Mouse (Mus musculus) forelimb bud, embryonic 11.5 days (tissue): ENCODE results near the gene Fanci.
A peak's percentile ranks its signal among the peaks of the same experiment; 100 is the strongest.

ENCODE experiments used
- DNase-seq: peaks from one replicate; pipeline ENCODE4 v3.0.0-alpha.2; 2012; ENCODE audit warnings: low read depth, low spot score

The Fanci gene

DNA sequence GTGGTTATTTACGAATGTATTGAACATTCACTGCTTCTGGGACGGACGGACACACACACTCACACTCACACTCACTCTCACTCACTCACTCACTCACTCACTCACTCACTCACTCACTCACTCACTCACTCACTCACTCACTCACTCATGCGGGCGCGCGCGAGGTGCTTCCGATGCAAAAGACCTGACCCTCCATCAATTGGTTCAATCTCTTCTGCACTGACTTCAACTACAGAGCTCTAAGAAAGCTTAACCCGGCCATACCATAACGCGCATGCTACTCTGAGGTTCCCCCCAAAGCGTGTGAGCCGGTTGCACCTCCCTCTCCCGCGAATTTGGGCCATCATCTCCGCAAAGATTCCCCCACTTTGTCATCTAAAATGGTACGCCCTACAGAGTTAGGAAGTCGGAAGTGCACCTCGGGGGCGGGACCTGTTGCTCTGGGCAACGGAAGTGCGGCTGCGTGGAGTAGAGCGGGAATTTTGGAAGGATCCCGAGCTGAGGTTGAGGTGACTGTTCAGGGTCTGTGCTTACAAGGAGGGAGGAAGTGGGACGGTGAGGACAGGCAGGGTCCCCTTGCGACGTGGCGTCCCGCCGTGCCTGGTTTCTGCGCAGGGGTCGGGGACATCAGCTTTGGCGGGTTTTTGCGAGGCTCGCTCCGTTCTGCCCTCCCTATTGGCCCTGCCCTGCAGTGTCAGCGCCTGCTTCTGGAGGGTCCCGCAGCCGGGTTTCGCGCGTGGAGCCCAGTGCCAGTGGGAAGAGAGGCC, at the start of gene Fanci:
Gene Fanci, plus strand, starts transcription at position 47 of the 767 bp plus-strand sequence.
- DNase-seq: peak; percentile 96

DNA sequence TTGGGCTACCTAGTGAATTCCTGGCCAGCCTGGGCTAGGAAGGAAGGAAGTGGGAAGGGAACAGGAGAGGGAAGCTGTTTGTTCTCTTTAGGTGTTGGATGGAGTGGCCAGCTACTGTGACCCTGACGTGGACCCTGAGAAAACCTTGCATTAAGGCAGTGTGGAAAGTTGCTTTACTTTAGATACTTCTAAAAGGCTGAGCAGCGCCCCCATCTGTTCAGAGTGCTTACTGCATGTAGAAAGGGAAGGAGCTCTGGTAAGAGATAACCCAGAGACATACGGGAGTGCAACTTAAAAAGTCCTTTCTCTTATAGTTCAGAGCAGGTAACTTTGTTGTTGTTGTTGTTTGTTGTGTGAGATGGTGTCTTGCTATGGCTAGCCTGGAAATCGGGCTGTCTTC, 45.8 kb upstream of the Fanci start:
- DNase-seq: peak; percentile 34

DNA sequence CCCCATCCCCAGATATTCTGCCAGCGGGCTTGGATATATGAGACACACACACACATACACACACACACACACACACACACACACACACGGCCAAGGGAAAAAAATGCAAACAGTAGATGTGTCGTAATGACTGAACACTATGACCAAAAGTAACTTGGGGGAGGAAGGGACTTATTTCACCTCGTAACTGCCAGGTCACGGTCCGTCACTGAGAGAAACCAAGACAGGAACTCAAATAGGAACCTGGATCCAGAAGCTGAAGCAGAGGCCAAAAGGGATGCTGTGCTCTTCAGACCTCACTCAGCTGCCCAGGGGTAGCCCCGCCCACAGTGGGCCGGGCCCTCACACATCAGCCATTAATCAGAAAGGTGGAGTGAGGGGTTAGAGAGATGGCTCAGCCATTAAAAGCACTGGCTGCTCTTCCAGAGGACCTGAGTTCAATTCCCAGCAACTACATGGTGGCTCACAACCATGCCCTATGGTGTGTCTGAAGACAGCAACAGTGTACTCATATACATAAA, 45.1 kb upstream of the Fanci start:
- DNase-seq: no peak

DNA sequence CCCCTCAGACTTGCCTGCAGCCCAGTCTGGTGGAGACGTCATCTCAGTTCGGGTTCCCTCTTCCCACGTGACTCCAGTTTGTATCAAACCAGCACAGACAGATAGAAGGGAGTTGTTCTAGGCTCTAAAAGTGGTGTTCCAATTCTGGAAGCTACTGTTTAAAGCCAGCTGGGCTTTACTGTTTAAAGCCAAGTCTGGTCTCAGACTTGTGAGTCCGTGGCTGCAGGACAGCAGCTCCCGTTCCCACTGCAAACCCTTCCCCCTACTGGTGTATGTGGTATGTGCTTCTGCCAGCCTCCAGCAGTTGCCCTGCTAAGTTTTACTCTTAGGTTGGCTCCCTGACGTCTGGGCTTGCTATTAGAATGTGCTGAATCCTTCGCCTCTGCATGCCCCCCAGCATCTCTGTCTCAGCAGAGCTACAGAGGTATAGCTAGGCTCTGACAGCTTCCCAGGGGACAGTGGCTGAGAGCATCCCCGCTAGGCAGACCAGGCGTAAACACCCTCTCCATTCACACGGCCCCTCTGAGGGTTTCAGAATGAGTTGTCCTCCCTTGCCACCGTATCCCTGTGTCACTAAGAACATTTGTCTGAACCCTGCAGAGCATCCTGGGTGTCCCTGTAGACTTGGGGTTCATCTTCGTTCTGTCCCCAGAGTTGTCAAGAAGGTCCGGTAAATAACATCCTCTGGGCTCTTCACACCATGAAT, 44.5 kb upstream of the Fanci start:
- DNase-seq: no peak

DNA sequence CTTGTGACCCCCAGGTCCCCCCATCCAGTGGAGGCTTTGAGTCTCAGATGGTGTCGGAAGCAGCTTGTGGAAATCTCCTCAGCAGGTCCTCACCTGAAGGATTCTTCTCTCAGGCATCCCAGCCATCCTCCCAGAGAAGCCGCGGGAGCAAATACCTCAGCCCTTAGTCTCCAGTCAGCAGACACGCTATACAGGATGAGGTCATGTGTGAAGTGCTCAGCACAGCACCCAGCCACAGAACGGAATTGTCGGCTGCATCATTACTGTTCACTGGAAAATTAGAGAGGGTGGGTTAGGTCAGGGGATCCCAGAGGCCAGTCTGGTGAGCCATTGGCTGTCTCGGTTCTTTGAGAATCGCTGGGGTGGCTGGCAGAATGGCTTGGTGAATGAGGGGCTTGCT, 42.9 kb upstream of the Fanci start:
- DNase-seq: no peak

DNA sequence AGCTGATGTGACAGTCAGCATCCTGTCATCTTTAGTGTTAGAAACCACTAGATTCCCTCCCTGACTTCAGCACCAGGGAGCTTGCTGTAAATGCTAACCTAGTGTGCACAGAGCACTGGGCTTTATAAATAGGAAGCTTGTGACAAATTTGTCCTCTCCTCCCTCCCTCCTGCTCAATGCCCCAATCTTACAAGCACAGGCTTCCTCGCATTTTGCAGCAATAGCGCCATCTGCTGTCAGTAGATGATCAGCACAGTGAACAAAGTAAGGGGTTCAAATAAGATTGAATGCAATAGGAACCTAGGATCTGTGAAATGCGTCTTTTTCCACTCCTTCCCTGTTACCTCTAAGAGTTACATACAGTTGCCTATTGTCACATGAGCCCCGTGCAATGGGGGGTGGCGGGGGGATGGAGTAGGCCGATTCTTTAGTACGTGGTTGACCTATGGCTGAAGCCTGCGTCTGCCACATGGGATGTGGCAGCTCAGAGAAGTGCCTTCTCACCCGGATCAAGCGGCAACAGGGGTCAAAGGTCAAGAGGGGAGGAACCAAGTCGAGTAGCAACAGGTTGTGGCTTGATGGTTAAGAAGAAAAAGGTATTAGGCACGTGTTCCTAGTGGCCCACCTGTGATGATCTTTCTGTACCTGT, 41.9 kb upstream of the Fanci start:
- peak; percentile 85 for DNase-seq

DNA sequence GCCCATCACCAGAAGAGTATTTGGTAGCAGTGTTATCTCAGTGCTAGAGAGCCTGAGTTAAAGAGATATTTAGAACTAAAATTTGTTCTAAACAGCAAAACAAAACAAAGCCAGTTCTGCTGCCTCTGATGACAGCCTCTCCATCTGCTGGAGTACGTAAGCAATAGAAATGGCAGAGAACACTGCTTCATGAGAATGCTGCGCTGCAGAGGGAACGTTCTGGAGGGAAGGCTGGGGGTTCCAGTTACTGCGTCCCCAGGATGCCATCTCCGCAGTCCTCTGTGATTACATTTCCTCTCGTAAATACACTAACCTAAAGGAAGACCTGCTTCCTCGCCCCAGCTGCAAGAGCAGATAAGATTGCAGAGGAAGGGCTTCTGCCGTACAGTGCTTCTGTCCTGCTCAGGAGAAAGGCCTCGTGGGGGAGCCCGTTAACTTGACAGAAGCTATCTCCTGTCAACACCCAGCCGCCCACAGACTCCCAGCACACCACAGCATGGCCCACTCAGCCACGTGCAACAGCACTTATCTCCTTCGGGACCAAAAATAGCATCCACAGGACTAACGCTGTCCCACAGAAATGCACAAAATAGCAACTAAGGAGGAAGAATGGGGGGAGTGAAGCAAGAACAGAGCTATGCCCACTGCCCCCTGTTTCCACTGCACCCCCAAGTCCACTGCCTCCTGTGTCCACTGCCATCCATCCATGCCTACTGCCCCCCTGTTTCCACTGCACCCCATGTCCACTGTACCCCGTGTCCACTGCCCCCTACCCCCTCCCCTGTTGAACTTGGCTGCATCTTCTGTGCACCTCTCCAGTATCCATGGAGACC, 33.2 kb upstream of the Fanci start:
- no peak for DNase-seq

DNA sequence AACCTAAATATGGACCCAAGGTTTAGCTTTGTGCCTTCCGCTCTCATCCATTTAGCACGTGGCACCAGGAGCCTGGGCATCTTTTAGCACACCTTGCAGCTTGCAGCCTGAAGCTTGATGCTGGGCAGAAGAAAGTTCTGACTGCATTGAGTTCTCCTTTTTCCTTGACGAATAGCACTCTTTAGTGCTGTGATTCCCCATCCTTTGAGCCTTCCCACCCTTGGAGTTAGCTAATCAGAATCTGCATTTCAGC, 32.6 kb upstream of the Fanci start:
- DNase-seq: no peak

DNA sequence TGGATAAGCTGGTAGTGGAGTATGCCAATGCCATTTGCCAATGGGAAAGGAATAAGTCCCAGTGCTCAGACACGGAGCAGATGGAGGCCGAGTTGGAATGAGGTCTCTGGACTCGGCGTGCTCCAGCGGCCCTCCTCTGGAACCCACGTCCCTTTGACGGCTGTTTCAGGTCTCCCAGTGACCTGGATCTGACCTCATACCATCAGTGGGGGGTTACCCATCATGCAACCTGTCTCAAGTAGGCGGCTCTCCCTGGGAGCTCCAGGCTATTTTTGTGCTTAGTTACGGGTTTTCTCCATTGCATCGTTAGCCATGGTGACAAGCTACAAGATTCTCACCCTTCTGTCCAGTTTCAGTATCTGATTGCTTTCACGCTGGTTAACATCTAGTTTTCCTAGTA, 31.7 kb upstream of the Fanci start:
- no peak for DNase-seq

DNA sequence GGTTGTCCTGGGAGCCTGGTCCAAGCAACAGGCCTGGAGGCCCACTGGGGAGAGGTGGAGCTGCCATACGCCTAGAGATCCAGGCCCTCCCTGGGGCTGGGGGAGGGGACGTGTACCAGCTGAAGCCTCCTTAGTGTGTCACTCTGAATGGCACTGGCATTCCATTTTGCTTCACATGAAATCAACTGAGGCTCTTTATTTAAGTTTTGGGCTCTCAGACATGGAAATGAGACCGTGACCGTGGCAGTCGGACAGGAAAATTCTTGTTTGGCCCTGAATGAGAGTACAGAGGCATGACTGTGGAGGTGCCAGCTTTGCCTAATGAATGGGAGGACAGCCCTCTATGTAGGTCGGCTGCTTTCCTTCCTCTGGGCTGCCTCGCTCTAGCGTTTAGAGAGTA, 29.5 kb upstream of the Fanci start:
- no peak for DNase-seq

DNA sequence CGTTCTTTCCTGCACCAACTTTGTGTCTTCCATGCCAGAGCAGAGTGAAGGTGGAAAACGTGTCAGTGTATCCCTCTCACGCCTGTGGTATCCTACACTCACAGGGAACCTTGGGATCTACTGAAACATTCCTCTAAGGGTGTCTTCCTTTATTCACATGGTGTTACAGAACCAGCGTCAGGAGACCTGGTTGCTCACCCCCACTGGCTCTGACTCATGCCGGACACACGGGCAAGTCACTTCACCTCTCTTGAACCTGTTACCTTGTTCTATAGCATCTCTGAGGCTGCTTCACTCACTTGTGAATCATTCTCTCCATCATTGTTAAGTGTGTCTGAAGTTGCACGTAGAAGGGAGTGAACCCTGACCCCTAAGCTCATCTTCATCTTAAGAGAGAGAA, 28.9 kb upstream of the Fanci start:
- no peak for DNase-seq

DNA sequence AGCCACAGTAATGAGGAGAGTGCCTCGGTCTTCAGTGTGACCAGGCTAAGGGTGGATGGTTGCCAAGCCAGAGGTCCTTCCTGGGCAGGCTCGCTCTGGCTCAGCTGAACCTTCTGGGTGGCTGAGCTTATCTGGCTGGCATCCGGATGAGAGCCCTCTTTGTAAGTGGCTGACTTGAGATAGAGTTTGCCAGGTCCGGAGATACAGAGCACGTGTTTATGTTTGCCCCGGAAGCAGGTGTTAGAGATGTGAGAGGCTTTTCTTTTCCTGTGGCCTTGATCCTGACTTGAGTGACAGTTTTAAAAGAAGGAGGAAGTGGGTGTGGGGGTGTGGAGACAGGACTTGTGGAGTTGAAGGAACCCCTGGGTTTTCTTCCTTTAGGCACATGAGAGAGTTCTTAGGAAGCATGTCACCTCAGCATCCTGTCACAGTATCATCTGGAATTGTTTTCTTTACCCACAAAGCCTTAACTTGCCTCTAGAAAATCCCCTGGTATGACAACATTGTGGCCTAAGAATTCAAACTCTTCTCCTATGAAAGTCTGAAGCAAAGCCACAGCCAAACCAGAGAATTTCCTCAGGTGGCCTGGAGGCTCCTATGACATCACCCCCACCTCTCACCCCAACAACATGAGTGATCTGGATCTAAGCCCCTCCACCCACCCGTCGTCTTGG, 28.2 kb upstream of the Fanci start:
- no peak for DNase-seq

DNA sequence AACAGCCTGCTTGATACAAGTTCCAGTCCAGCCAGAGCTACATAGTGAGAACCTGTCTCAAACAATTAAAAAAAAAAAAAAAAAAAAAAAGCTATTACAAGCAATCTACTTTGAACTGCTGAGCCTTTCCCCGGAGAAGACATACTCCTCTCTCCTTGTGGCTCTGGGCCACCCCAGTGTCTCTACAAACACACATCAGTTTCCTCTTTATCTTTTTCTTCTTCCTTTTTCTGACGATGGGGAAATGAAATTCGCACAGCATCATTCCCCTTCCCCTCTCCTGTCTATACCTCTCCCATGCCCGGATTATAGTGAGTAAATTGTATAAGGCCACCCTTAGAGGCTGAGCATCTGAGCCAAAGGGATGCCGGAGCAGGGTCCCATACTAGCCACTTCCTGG, 23.1 kb upstream of the Fanci start:
- no peak for DNase-seq

DNA sequence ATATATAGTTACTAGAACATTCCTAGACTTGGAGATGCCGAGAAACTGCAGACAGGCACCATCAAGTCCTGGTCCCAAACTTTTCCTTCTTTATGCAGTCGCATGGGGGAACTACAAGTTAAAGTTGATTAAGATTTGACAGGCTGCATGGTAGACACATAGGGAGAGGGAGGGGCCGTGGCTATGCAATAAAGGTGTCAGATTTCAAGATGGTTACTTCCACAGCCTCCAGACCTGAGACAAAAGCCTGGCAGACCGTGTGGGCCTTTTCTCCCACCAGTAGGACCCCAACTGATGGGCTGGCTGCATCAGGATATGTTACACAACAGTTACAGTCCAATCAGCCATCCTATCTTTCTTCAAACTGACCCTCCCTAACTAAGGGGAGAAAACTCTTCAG, 22.3 kb upstream of the Fanci start:
- no peak for DNase-seq

DNA sequence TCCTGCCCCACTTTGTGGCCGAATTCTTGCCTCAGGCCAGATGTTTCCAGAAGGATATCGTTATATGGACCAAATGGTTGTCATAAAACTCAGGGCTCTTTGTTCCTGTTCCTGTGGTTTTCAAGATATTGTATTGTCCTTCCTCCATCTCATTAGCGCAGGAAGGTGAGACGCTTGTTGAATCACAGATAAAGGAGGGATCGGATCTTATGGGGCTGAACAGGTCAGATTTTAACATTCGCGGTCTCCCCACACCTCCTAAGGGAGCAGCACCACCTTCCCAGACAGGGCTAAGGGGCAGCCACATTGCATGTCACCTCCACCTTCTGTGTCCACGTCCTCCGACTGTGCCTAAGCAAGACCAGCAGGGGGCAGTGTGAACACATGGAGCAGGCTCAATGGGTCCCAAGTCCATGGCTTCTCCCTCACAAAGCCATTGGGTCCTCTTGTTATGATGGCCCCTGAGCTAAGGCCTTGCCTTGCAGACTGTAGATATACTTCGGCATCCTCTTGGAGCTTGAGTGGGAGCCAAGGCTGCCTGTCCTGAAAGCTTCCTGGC, 20.3 kb upstream of the Fanci start:
- DNase-seq: peak; percentile 80

DNA sequence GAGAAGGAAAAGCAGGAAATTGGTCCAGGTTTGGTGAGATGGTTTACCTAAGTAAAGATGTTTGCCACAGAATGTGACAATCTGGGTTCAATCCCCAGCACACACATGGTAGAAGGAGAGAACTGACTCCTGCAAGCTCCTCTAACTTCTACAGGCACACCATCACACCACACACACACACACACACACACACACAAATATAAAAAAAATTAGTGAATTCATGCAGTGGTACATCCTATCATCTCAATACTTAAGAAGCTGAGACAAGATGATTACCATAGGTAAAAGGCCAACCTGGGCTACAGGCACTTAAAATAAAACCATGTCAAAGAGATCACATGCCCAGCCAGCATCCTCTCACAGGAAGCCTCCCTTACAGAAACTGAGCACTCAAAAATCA, 17.7 kb upstream of the Fanci start:
- DNase-seq: no peak

DNA sequence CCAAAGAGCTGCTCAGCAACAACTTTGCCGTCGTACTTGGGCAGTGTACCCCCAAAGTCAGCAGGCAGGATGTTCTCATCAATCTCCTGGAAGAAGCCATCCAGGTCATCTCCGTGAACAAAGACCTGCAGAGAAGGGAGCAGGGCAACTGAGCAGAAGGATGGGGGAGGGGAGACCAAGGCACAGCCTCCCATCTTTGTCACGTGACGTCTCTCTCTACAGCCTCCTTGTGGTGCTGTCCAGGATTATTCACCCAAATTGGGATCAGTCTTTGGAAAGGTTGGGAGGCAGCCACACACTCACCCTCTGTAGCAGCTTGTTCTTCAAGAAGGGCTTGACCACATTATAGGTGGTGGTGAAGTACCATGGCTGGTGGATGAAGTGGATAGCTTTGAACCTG, 16.1 kb upstream of the Fanci start:
- DNase-seq: no peak

DNA sequence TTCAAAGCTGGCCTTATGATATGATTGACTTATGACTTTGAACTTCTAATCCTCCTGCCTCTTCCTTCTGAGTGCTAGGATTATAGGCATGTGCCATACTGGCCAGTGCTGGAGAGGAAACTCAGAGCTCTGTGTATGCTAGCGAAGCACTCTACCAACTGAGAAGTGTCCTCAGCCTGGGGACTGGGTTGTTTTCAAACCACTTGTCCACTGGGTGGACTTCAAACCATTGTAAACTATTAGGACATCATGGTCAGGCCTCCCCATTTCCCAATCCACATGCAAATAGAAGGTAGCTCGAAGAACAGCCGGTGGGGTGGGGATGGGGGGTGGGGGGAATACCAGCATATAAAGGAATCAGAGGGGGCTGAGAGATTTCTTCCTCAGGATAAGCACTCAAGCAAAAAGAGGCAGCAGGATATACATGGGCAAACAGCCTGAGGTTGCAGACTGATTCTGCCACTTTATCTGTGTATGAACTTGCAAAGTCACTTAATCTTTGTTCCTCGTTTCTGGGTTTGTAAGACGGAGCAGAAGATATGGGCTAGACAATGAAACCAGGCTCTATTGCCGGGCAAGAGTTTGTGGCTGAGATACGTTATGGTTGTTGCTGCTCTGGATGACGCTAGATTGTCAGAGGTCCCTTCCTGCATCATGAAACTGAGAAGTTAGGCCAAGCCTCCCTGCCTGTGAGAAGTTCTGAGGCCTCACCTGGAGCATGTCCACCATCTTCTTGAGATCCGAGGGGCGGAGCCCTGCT, 15.0 kb upstream of the Fanci start:
- DNase-seq: no peak

DNA sequence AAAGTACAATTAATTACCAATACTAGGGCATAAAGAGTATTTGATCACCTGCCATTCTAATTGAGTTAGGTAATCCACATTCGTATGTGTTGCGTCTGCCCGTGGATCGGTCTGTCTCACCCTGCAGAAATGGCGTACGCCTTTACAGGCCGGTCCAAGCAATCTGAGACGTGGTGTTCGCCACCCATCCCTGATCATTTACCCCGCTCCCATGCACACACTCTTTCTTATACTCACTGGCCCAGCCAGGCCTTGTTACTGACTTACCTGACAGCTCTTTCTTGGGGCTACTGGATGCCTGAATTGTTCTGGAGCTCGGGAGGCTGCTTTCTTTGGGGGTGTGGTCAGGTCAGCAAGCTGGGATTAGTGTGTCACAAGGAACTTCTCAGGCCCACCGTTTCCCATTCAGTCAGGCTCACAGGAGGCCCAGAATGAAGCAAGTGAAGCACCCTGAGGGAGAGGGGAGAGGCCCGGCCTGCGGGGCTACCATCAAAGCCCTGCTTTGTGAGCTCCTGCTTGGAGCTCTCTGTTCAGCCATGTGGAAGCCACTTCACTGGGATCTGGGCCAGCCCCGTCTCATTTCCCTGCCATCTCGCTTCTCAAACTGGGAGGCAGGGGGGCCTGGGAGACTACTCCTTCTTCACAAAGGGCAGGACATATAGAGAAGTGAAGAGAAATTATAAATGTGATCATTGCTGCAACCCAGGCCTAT, 5.2 kb upstream of the Fanci start, which contains the start of gene Rlbp1:
Gene Rlbp1, minus strand, starts transcription at position 627 of the 712 bp plus-strand sequence.
- no peak for DNase-seq

DNA sequence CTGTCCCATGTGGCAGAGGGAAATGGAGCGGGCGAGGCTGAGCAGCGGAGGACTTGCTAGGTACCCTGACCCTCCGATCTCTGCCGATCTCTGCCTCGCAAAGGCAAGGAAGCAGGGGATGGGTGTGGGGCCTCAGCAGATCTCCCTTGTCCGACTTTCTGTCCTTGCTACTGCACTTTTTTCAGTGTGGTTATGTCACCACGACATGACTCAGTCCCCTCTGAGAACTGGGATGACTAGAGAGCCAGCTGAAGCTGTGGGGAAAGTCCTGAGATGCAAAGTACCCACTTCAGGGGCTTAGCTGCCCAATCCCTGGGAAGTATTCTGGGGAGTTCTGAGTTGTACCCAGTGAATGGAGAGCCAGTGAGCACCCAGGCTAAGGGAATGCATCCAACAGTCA, 4.6 kb upstream of the Fanci start:
- no peak for DNase-seq
